Mouse (Mus musculus): ENCODE data around the gene Ino80b.

GRCm38 (mm10) chr6:83121863-83122710, 3.1 kb downstream of the Ino80b start:
- TF ChIP-seq POLR2A (IDR thresholded peaks at IDR 0.05; ENCODE audit: low read depth, low read length) (no peak), CTCF (IDR thresholded peaks at IDR 0.05; ENCODE audit: extremely low read depth, insufficient read length, insufficient replicate concordance, low read depth, low read length) (no peak)

Data from small intestine, adult 2 months (tissue).